Mouse (Mus musculus) midbrain, embryonic 15.5 days (tissue): ENCODE results near the gene Rbks. TPM values are rescaled to one million over a fixed set of nuclear protein-coding genes. Genes with fewer than 3 reads are reported as not detected.
"Not testable (repeated sequence)": the region's sequence is repeated elsewhere in the genome, so short reads cannot be mapped to it uniquely, and the experiment has no call there.

ENCODE experiments used
- ATAC-seq: fragments of 200-750 bp; cut with Nextera tagmentation; replicated peaks from 2 replicates; pipeline ENCODE4 v1.8.0; 2017; ENCODE audit warnings: moderate TSS enrichment
- H3K27ac ChIP-seq: fragments of 300-500 bp; sonication (generic); 2 replicates; pipeline ENCODE4 v1.5.1; 2015; ENCODE audit warnings: mild to moderate bottlenecking, inconsistent platforms
- H3K27me3 ChIP-seq: fragments of 300-500 bp; sonication (generic); replicated peaks from 2 replicates; pipeline ENCODE4 v1.6.1; 2015; ENCODE audit warnings: inconsistent platforms
- H3K36me3 ChIP-seq: fragments of 300-500 bp; sonication (generic); replicated peaks from 2 replicates; pipeline ENCODE4 v1.6.1; 2015; ENCODE audit warnings: inconsistent platforms
- H3K4me1 ChIP-seq: fragments of 300-500 bp; sonication (generic); 2 replicates; pipeline ENCODE4 v1.6.1; 2015; ENCODE audit warnings: inconsistent platforms
- H3K4me2 ChIP-seq: fragments of 300-500 bp; sonication (generic); 2 replicates; pipeline ENCODE4 v1.6.1; 2015; ENCODE audit warnings: inconsistent platforms, mild to moderate bottlenecking, moderate library complexity
- H3K4me3 ChIP-seq: fragments of 300-500 bp; sonication (generic); 2 replicates; pipeline ENCODE4 v1.5.1; 2015; ENCODE audit warnings: mild to moderate bottlenecking, inconsistent platforms
- H3K9ac ChIP-seq: fragments of 300-500 bp; sonication (generic); 2 replicates; pipeline ENCODE4 v1.6.1; 2015; ENCODE audit warnings: mild to moderate bottlenecking, inconsistent platforms
- H3K9me3 ChIP-seq: fragments of 300-500 bp; sonication (generic); 2 replicates; pipeline ENCODE4 v1.6.1; 2016; ENCODE audit warnings: inconsistent platforms
- WGBS: fragments of 180-500 bp; shearing (Covaris S2); methylation state at CpG from one replicate; pipeline ENCODE4 v1.1.7; 2015; ENCODE audit warnings: mixed read lengths; 5-methylcytosine and 5-hydroxymethylcytosine counted together
- microRNA-seq: library from miRNA; unstranded; fragments of <30 nt; microRNA quantifications from one replicate; pipeline ENCODE4, GENCODE M21; 2016
- polyA plus RNA-seq: library from polyadenylated mRNA; unstranded; fragments of >200 nt; fragmentation: Nextera tagmentation; extraction: Ambion mirVana; gene quantifications from 2 replicates; pipeline ENCODE4 v1.2.1, GENCODE M21; 2015

The Rbks gene
- polyA plus RNA-seq, 1 experiment from 2014 or later = 1.7 TPM

GRCm38 (mm10) chr5:31589711-31590319, 107.6 kb downstream of the Rbks start:
- no peaks in the 10 kb centered on the region for H3K4me1 ChIP-seq
- H3K4me2 ChIP-seq = no peak overlapping the region
- no peak overlapping the region for H3K9ac ChIP-seq
- 75% methylated on average over 14 of the region's 14 CpGs for WGBS
- H3K36me3 ChIP-seq = no peaks in the 10 kb centered on the region
- no peak for ATAC-seq
- no peaks in the 10 kb centered on the region for H3K27me3 ChIP-seq
- no peak overlapping the region for H3K4me3 ChIP-seq
- no peak overlapping the region for H3K27ac ChIP-seq
- no peaks in the 10 kb centered on the region for H3K9me3 ChIP-seq

- H3K27ac ChIP-seq, H3K27me3 ChIP-seq, H3K9me3 ChIP-seq, H3K36me3 ChIP-seq, ATAC-seq, H3K4me1 ChIP-seq, H3K9ac ChIP-seq, H3K4me3 ChIP-seq, H3K4me2 ChIP-seq: not testable (repeated sequence)
- WGBS = 81% methylated on average over 8 of the region's 8 CpGs
Observed at GRCm38 (mm10) chr5:31588672-31589071, 108.8 kb downstream of the Rbks start.

GRCm38 (mm10) chr5:31588016-31588415, 109.4 kb downstream of the Rbks start:
- Histone ChIP-seq H3K4me1 (no peaks in the 10 kb centered on the region), H3K4me2 (no peak overlapping the region), H3K27me3 (no peaks in the 10 kb centered on the region), H3K9me3 (no peaks in the 10 kb centered on the region), H3K27ac (no peak overlapping the region), H3K4me3 (no peak overlapping the region), H3K9ac (no peak overlapping the region), H3K36me3 (no peaks in the 10 kb centered on the region)
- 70% methylated on average over 2 of the region's 2 CpGs for WGBS
- ATAC-seq = no peak

GRCm38 (mm10) chr5:31585526-31585925, 111.9 kb downstream of the Rbks start:
- WGBS = 93% methylated on average over 4 of the region's 4 CpGs
- ATAC-seq = no peak

GRCm38 (mm10) chr5:31583261-31583660, 114.2 kb downstream of the Rbks start:
- H3K4me1 ChIP-seq = no peaks in the 10 kb centered on the region
- no peak overlapping the region for H3K27ac ChIP-seq
- no peak for ATAC-seq
- no peaks in the 10 kb centered on the region for H3K27me3 ChIP-seq
- H3K4me3 ChIP-seq = no peak overlapping the region
- WGBS = 92% methylated on average over 2 of the region's 2 CpGs
- H3K9ac ChIP-seq = no peak overlapping the region
- no peaks in the 10 kb centered on the region for H3K36me3 ChIP-seq
- no peaks in the 10 kb centered on the region for H3K9me3 ChIP-seq
- no peak overlapping the region for H3K4me2 ChIP-seq

More at GRCm38 (mm10) chr5:31585526-31585925, 111.9 kb downstream of the Rbks start:
- H3K9me3 ChIP-seq = no peaks in the 10 kb centered on the region
- no peaks in the 10 kb centered on the region for H3K4me1 ChIP-seq
- no peak overlapping the region for H3K27ac ChIP-seq
- no peak overlapping the region for H3K4me3 ChIP-seq
- H3K27me3 ChIP-seq = no peaks in the 10 kb centered on the region
- H3K4me2 ChIP-seq = no peak overlapping the region
- H3K9ac ChIP-seq = no peak overlapping the region
- no peaks in the 10 kb centered on the region for H3K36me3 ChIP-seq

- Histone ChIP-seq H3K36me3 (no peaks in the 10 kb centered on the region), H3K9me3 (no peaks in the 10 kb centered on the region), H3K4me3 (no peak overlapping the region), H3K27ac (no peak overlapping the region), H3K9ac (no peak overlapping the region), H3K27me3 (no peaks in the 10 kb centered on the region), H3K4me1 (no peaks in the 10 kb centered on the region), H3K4me2 (no peak overlapping the region)
- whole genome bisulfite sequencing = 87% methylated on average over 3 of the region's 3 CpGs
- no peak for ATAC-seq
Observed at GRCm38 (mm10) chr5:31581932-31582331, 115.5 kb downstream of the Rbks start.

- no peak overlapping the region for H3K9ac ChIP-seq
- no peak overlapping the region for H3K4me3 ChIP-seq
- no peaks in the 10 kb centered on the region for H3K9me3 ChIP-seq
- no peak overlapping the region for H3K27ac ChIP-seq
- H3K4me1 ChIP-seq = no peaks in the 10 kb centered on the region
- no peaks in the 10 kb centered on the region for H3K36me3 ChIP-seq
- no peak for ATAC-seq
- H3K27me3 ChIP-seq = no peaks in the 10 kb centered on the region
- H3K4me2 ChIP-seq = no peak overlapping the region
- 78% methylated on average over 6 of the region's 6 CpGs for WGBS
Observed at GRCm38 (mm10) chr5:31581263-31581662, 116.2 kb downstream of the Rbks start.

- no peak for ATAC-seq
Observed at GRCm38 (mm10) chr5:31576539-31576975, 120.9 kb downstream of the Rbks start.

More at GRCm38 (mm10) chr5:31576539-31576975, 120.9 kb downstream of the Rbks start:
- Histone ChIP-seq H3K4me2 (no peak overlapping the region), H3K4me1 (no peaks in the 10 kb centered on the region), H3K27me3 (no peaks in the 10 kb centered on the region), H3K9ac (no peak overlapping the region), H3K27ac (no peak overlapping the region), H3K36me3 (no peaks in the 10 kb centered on the region), H3K9me3 (no peaks in the 10 kb centered on the region), H3K4me3 (no peak overlapping the region)
- WGBS = 72% methylated on average over 7 of the region's 7 CpGs

Small RNA genes lying within 50 kb of the gene (microRNA-seq; reads per million reads assigned to microRNA genes)
- gene Mir3473e = not detected

Other genes starting within 250 kb of the Rbks start
- gene Zfp512, start 245.2 kb downstream of the Rbks start, polyA plus RNA-seq = 141 and 145 TPM in 2 replicates
- gene 4930548H24Rik, start 211.9 kb downstream of the Rbks start, polyA plus RNA-seq = not detected in 2 replicates
- gene Gpn1, start 202.9 kb downstream of the Rbks start, polyA plus RNA-seq = 79.8 and 81.6 TPM in 2 replicates
- gene Slc4a1ap, start 170.6 kb downstream of the Rbks start, polyA plus RNA-seq = 36.2 and 37.0 TPM in 2 replicates
- 27.8 and 27.9 TPM in 2 replicates for gene Supt7l, start 169.8 kb downstream of the Rbks start, polyA plus RNA-seq
- 176 and 183 TPM in 2 replicates for gene Mrpl33, start 100.7 kb downstream of the Rbks start, polyA plus RNA-seq
- gene Babam2, start 57 bp upstream of the Rbks start, polyA plus RNA-seq = 51.2 and 53.2 TPM in 2 replicates